Mouse (Mus musculus) liver, embryonic 14.5 days (tissue): ENCODE results near the gene Slc12a1. TPM values are rescaled to one million over a fixed set of nuclear protein-coding genes. Genes with fewer than 3 reads are reported as not detected.

ENCODE experiments used
- ATAC-seq: fragments of 200-750 bp; cut with Nextera tagmentation; 2 replicates; pipeline ENCODE4 v1.8.0; 2017; ENCODE audit warnings: moderate number of reproducible peaks, mild to moderate bottlenecking, moderate library complexity; ENCODE audit not compliant: insufficient read depth
- DNase-seq, 3 experiments: peaks; one replicate each; pipeline ENCODE4 v3.0.0-alpha.2; 2012 to 2013; ENCODE audit warnings: low read depth in 3 of 3, low spot score in 3 of 3
- H3K27ac ChIP-seq: fragments of 300-500 bp; sonication (generic); 2 replicates; pipeline ENCODE4 v1.5.1; 2014; ENCODE audit warnings: moderate library complexity, mild to moderate bottlenecking, control low read depth, inconsistent platforms
- H3K27me3 ChIP-seq: fragments of 300-500 bp; sonication (generic); 2 replicates; pipeline ENCODE4 v1.6.1; 2014; ENCODE audit warnings: mild to moderate bottlenecking, low read length, moderate library complexity; ENCODE audit not compliant: control insufficient read depth, insufficient read depth
- H3K36me3 ChIP-seq: fragments of 300-500 bp; sonication (generic); replicated peaks from 2 replicates; pipeline ENCODE4 v1.6.1; 2014; ENCODE audit warnings: low read depth; ENCODE audit not compliant: control insufficient read depth, insufficient read depth
- H3K4me1 ChIP-seq, 2 experiments: fragments of 200-500 bp in 1 of 2; fragments of 300-500 bp in 1 of 2; sonication (generic) in 1 of 2; replicated peaks; 2 replicates each; pipeline ENCODE4 v1.6.1; 2012 to 2014; ENCODE audit warnings: antibody characterized with exemption in 1 of 2, inconsistent platforms in 1 of 2, low read length in 1 of 2; ENCODE audit not compliant: control insufficient read depth in 2 of 2, insufficient read depth in 2 of 2
- H3K4me2 ChIP-seq: fragments of 300-500 bp; sonication (generic); 2 replicates; pipeline ENCODE4 v1.6.1; 2014; ENCODE audit warnings: low read depth, mild to moderate bottlenecking, control low read depth, moderate library complexity
- H3K4me3 ChIP-seq, 2 experiments: fragments of 200-500 bp in 1 of 2; fragments of 300-500 bp in 1 of 2; sonication (generic) in 1 of 2; 2 replicates each; pipeline ENCODE4 v1.5.1; 2012 to 2014; ENCODE audit warnings: low read depth in 2 of 2, low read length in 2 of 2, mild to moderate bottlenecking in 2 of 2, control low read depth in 1 of 2, inconsistent platforms in 1 of 2, moderate library complexity in 1 of 2; ENCODE audit not compliant: insufficient read depth in 1 of 2
- H3K9ac ChIP-seq: fragments of 300-500 bp; sonication (generic); replicated peaks from 2 replicates; pipeline ENCODE4 v1.6.1; 2014; ENCODE audit warnings: mild to moderate bottlenecking, control low read depth, moderate library complexity
- H3K9me3 ChIP-seq: fragments of 300-500 bp; sonication (generic); 2 replicates; pipeline ENCODE4 v1.6.1; 2016; ENCODE audit warnings: low read length, mixed read lengths; ENCODE audit not compliant: control insufficient read depth
- CTCF ChIP-seq: IDR thresholded peaks from 2 replicates; pipeline ENCODE4 v1.5.1; 2016; ENCODE audit warnings: antibody characterized with exemption, low read depth, control low read depth
- EP300 ChIP-seq: IDR thresholded peaks from 2 replicates; pipeline ENCODE4 v1.6.1; 2016; ENCODE audit warnings: antibody characterized with exemption, low read depth
- WGBS: fragments of 180-500 bp; shearing (Covaris S2); extraction: QIAGEN DNeasy Blood & Tissue Kit; methylation state at CpG from one replicate; pipeline ENCODE4 v1.1.7; 2014; ENCODE audit not compliant: insufficient replicate concordance; 5-methylcytosine and 5-hydroxymethylcytosine counted together
- polyA plus RNA-seq, 2 experiments: library from polyadenylated mRNA; depleted of rRNA in 1 of 2; stranded (reverse) in 1 of 2; unstranded in 1 of 2; fragments of >200 nt; fragmentation: Nextera tagmentation in 1 of 2; extraction: Ambion mirVana in 1 of 2; gene quantifications; 2 replicates each; pipeline versions ENCODE4 v1.2.1 to v1.2.3; 2012 to 2014

Gene Slc12a1
- polyA plus RNA-seq, 2 experiments, result not detected

DNA sequence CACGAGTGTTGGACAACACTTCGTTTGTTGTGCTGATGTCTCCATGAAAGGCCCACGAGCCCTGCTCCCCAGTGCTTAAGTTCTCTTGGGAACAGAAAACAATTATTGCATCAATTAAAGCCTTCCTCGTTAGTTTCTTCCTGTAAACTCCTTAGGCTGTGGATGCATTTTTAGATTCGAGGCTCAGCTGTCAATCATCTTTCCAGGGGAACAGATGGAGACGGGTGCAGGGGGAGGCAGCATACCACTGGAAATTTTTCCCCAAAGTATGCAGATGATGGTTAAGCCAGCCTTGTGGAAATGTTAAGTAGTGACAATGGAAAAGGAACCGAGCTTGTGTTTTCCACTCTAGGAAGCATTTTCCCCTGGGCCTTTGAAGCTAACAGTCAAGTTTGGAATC, 44.5 kb downstream of the Slc12a1 start:
- no peak overlapping the region for H3K27ac ChIP-seq
- H3K4me2 ChIP-seq, result no peak overlapping the region
- H3K9ac ChIP-seq, result no peak overlapping the region
- ATAC-seq, result no peak
- no peaks in the 10 kb centered on the region for H3K36me3 ChIP-seq
- no peaks in the 10 kb centered on the region for H3K9me3 ChIP-seq
- H3K27me3 ChIP-seq, result no peaks in the 10 kb centered on the region
- WGBS, result 50% methylated on average over 7 of the region's 7 CpGs
- H3K4me3 ChIP-seq, result no peak overlapping the region
- H3K4me1 ChIP-seq, result no peaks in the 10 kb centered on the region
- DNase-seq, result no peak
- TF ChIP-seq CTCF (no peak), EP300 (no peak)

DNA sequence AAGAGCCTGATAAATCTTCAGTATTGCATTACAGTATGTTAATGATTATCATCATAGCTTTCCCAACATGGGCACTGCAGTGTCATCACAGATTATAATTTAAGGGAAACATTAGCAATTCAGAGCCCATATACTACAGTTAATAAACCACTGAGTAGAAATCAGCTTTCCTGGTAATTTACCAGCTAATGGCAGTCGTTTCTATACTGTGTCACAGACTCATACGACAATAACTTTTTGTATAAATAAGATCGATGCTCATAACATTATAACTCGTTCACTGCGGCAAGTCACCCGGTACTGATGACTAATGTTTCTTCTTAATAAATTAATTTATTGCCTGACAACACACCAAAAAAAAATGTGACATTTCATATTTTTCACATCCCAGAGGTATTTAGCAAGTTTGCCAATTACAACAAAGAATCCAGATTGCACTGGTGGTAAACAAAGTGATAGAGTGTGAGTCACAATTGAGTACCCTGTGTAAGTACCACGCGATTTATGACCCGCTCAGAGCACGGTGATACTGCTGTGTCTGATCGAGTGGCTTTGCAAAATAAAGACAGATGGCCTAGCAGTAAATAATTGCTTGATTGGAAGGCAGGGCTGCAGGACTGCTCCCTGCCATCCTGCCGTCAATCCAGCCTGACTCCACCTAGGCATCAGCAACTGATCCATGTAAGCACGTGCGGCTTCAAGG, 56.7 kb downstream of the Slc12a1 start:
- no peaks in the 10 kb centered on the region for H3K36me3 ChIP-seq
- H3K27ac ChIP-seq, result no peak overlapping the region
- no peak overlapping the region for H3K4me2 ChIP-seq
- no peaks in the 10 kb centered on the region for H3K4me1 ChIP-seq
- H3K9ac ChIP-seq, result no peak overlapping the region
- H3K27me3 ChIP-seq, result no peaks in the 10 kb centered on the region
- TF ChIP-seq CTCF, result no peak
- TF ChIP-seq EP300, result no peak
- no peaks in the 10 kb centered on the region for H3K9me3 ChIP-seq
- no peak for DNase-seq
- ATAC-seq, result no peak
- 68% methylated on average over 14 of the region's 14 CpGs for WGBS
- no peak overlapping the region for H3K4me3 ChIP-seq

DNA sequence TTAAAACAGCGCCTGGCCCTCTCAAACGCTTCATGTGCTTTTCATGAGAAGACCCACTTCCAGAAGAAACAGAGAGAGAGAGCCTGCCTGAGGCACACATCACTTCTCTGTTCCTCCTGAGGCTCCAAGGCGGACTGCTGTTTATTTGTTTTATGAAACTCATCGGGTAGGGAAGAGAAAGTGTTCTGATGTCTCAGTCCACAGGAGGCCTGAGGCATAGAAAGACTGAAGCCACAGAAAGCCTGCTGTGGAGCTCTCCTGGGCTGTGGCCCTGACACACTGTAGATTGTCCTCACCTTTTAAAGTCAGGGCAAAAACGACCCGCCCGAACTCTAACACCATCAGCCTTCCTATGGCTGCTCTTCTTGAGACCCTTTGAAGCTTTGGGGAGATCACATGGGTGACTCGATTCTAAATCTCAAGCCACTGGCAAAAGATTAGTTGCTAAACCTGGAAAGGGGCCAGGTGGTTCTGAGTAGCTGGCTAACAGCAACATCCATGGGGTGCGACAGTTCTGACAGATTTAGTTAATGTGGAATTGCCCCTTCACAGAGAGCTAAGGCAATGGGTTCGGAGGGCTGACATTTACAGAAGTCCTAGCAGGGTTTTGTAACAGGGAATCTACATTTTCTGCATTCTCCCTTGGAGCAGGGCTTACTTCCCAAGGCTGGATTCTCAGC, 59.7 kb downstream of the Slc12a1 start:
- Histone ChIP-seq H3K9me3 (no peaks in the 10 kb centered on the region), H3K27me3 (no peaks in the 10 kb centered on the region), H3K4me3 (no peak overlapping the region), H3K4me2 (no peak overlapping the region), H3K27ac (no peak overlapping the region), H3K9ac (no peak overlapping the region), H3K4me1 (no peaks in the 10 kb centered on the region), H3K36me3 (no peaks in the 10 kb centered on the region)
- ATAC-seq, result no peak
- TF ChIP-seq EP300 (no peak), CTCF (no peak)
- no peak for DNase-seq
- WGBS, result 60% methylated on average over 10 of the region's 10 CpGs

DNA sequence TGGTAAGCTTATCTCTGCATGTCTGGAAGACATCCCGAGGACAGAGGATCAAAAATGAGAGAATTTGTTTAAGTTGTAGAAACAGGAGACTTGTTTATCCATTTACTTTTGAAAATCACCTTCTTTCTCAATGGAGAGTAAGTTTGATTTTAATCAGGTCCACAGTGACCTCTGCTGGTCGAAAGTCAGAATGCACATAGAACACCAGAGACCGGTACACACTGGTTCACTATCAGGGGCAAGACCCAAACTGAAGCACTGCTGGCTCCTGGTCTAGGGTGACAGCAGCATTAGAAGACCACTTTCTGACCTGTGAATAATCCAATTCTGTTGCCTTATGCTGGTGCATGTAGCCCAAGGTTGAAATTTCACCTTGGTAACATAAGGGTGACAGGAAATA, 62.3 kb downstream of the Slc12a1 start:
- no peak overlapping the region for H3K4me3 ChIP-seq
- no peak overlapping the region for H3K9ac ChIP-seq
- H3K27me3 ChIP-seq, result no peaks in the 10 kb centered on the region
- H3K27ac ChIP-seq, result no peak overlapping the region
- H3K36me3 ChIP-seq, result no peaks in the 10 kb centered on the region
- WGBS, result 6% methylated on average over 3 of the region's 3 CpGs
- peak; percentile 25 to 44 (median 27) for DNase-seq
- no peaks in the 10 kb centered on the region for H3K4me1 ChIP-seq
- TF ChIP-seq EP300, result no peak
- TF ChIP-seq CTCF, result peak; percentile 75
- H3K9me3 ChIP-seq, result no peaks in the 10 kb centered on the region
- no peak overlapping the region for H3K4me2 ChIP-seq
- ATAC-seq, result no peak

DNA sequence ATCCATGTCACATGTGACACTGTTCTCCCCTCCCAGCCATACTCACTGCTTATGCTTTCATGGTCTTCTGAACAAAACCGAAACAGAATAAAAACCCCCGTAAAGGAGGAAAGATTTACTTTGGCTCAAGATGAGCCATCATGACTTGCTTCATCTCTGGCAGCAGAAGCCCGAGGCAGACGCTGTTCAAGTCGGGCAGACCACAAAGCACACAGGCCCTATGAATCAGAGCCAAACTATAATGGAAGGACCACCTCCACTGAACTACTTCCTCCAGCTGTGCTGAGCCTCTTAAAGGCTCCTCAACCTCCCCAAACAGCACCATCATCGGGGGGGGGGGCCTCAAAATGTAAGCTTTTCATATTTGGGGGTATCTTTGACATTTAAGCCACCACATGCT, 65.0 kb downstream of the Slc12a1 start:
- Histone ChIP-seq H3K9ac (no peak overlapping the region), H3K36me3 (no peaks in the 10 kb centered on the region), H3K27ac (no peak overlapping the region), H3K4me3 (no peak overlapping the region), H3K27me3 (no peaks in the 10 kb centered on the region), H3K9me3 (no peaks in the 10 kb centered on the region), H3K4me2 (no peak overlapping the region), H3K4me1 (peaks cover 0 to 2% of the 10 kb centered on the region in 2 experiments; a peak in 1 of 4 replicates)
- WGBS, result 55% methylated on average over 6 of the region's 6 CpGs
- no peak for DNase-seq
- TF ChIP-seq CTCF, result no peak
- ATAC-seq, result no peak
